ENCODE assay signal across 8 mouse cellular contexts in the genomic region with DNA sequence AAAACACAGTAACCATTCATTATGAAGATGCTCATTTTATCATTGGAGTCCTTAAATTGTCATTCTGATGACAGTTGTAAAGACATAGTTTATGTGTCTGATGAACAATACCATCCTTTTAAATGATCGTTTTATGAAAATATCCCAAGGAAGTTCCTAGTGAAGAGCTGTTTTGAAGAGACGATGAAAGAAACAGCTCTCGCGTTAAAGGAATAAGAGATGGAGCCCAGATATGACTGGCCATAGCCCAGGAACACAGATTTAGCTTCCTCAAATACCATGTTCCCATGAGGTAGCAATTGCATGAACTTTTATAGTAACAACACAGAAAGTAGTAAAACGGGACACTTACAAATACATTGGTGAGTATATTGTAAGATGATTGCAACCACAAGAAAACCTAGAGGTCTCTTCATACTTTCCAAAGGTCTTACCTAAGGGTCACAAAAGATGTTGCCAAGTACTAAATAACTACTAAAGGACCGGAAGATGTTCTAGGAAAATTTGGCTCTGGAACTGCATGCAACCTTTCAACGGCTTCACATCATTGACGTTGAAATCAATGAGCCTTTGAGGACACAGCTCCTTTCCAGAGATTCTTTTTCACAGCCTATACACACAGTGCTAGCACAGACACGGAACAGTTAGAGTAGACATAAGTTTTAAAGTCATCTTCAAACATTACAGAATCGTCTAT. TPM values are rescaled to one million over a fixed set of nuclear protein-coding genes. Genes with fewer than 3 reads are reported as not detected.
DNase-seq lines count a peak whose midpoint lies in the region; ATAC-seq and TF ChIP-seq lines count a peak whose summit lies in the region.

No protein-coding gene starts in this region.

- peak overlapping the region; percentile 51 for H3K9ac ChIP-seq in embryonic facial prominence, embryonic 11.5 days (replicated peaks; ENCODE audit: low read length)
- H3K9ac ChIP-seq in intestine, embryonic 14.5 days (ENCODE audit: low read length): peak overlapping the region; percentile 75
- H3K9ac ChIP-seq in neural tube, embryonic 12.5 days: peak overlapping the region; percentile 62; the same call in 1 of the 2 replicates

- H3K36me3 ChIP-seq in embryonic facial prominence, embryonic 11.5 days (replicated peaks; ENCODE audit: control insufficient read depth, insufficient read depth, low read depth, low read length): no peaks in the 10 kb centered on the region; the same call in 1 of the 2 replicates
- peaks cover 23% of the 10 kb centered on the region for H3K36me3 ChIP-seq in intestine, embryonic 14.5 days (ENCODE audit: control insufficient read depth, insufficient read depth, low read length)
- H3K36me3 ChIP-seq in neural tube, embryonic 12.5 days: peaks cover 16% of the 10 kb centered on the region

- 67% methylated on average over 10 of the region's 10 CpGs for WGBS in embryonic facial prominence, embryonic 11.5 days
- 67% methylated on average over 10 of the region's 10 CpGs for WGBS in intestine, embryonic 14.5 days
- 73% methylated on average over 10 of the region's 10 CpGs for WGBS in neural tube, embryonic 12.5 days

- DNase-seq in layer of hippocampus, adult 2 months (ENCODE audit: low spot score in 2 of 2): no peak
- no peak for DNase-seq in layer of hippocampus, adult 8-10 months (ENCODE audit: low spot score in 2 of 2)
- DNase-seq in embryonic facial prominence, embryonic 11.5 days (ENCODE audit: low spot score): no peak
- DNase-seq in intestine, embryonic 14.5 days (ENCODE audit: low spot score): no peak
- DNase-seq in layer of hippocampus, adult 11-12 months (ENCODE audit: low spot score): no peak
- no peak for DNase-seq in layer of hippocampus, adult 9-11 months
- no peak for DNase-seq in adrenal gland, postnatal 36 days

- no peaks in the 10 kb centered on the region for H3K9me3 ChIP-seq in embryonic facial prominence, embryonic 11.5 days (replicated peaks; ENCODE audit: control insufficient read depth, low read length)
- H3K9me3 ChIP-seq in intestine, embryonic 14.5 days (ENCODE audit: control insufficient read depth, low read length): no peaks in the 10 kb centered on the region
- H3K9me3 ChIP-seq in neural tube, embryonic 12.5 days: no peaks in the 10 kb centered on the region

- peak overlapping the region; percentile 95 for H3K27ac ChIP-seq in layer of hippocampus, adult 2 months
- no peak overlapping the region; the same call in 1 of the 2 replicates for H3K27ac ChIP-seq in embryonic facial prominence, embryonic 11.5 days (replicated peaks; ENCODE audit: low read depth, low read length)
- H3K27ac ChIP-seq in intestine, embryonic 14.5 days (ENCODE audit: low read depth): peak overlapping the region; percentile 36
- H3K27ac ChIP-seq in neural tube, embryonic 12.5 days: 0 out of 2 replicates have a peak overlapping the region, but pooled peaks have one; percentile 32

- H3K27me3 ChIP-seq in embryonic facial prominence, embryonic 11.5 days (ENCODE audit: control insufficient read depth, insufficient read depth, low read length): no peaks in the 10 kb centered on the region
- H3K27me3 ChIP-seq in intestine, embryonic 14.5 days (replicated peaks; ENCODE audit: control insufficient read depth, insufficient read depth, low read length): no peaks in the 10 kb centered on the region
- no peaks in the 10 kb centered on the region for H3K27me3 ChIP-seq in neural tube, embryonic 12.5 days (replicated peaks)

- ATAC-seq in embryonic facial prominence, embryonic 11.5 days (replicated peaks; ENCODE audit: insufficient number of reproducible peaks, low FRiP score, low TSS enrichment, low read depth): no peak
- no peak for ATAC-seq in intestine, embryonic 14.5 days (replicated peaks; ENCODE audit: low FRiP score, low TSS enrichment, low read depth)
- 0 out of 2 replicates have a peak, but pooled peaks have one; percentile 3 for ATAC-seq in neural tube, embryonic 12.5 days (ENCODE audit: low FRiP score, low read depth)

- no peaks in the 10 kb centered on the region for H3K4me1 ChIP-seq in embryonic facial prominence, embryonic 11.5 days (ENCODE audit: control insufficient read depth, insufficient read depth, low read length)
- H3K4me1 ChIP-seq in intestine, embryonic 14.5 days (replicated peaks; ENCODE audit: control insufficient read depth, insufficient read depth, low read length): peaks cover 12% of the 10 kb centered on the region; the same call in 1 of the 2 replicates
- peaks cover 13% of the 10 kb centered on the region for H3K4me1 ChIP-seq in neural tube, embryonic 12.5 days

- peak overlapping the region; percentile 72 for H3K4me2 ChIP-seq in embryonic facial prominence, embryonic 11.5 days (ENCODE audit: low read depth, low read length)
- H3K4me2 ChIP-seq in intestine, embryonic 14.5 days (ENCODE audit: low read length): peak overlapping the region; percentile 95
- peak overlapping the region; percentile 86 for H3K4me2 ChIP-seq in neural tube, embryonic 12.5 days (replicated peaks)

- TF ChIP-seq CTCF in layer of hippocampus, adult 2 months (conservative IDR thresholded peaks at IDR 0.05): no peak

- H3K4me3 ChIP-seq in layer of hippocampus, adult 2 months: peak overlapping the region; percentile 68
- H3K4me3 ChIP-seq in embryonic facial prominence, embryonic 11.5 days (ENCODE audit: low read depth, low read length): peak overlapping the region; percentile 63
- peak overlapping the region; percentile 62 for H3K4me3 ChIP-seq in intestine, embryonic 14.5 days (ENCODE audit: low read depth, low read length)
- peak overlapping the region; percentile 62 for H3K4me3 ChIP-seq in neural tube, embryonic 12.5 days

RNA-seq across cellular contexts. Expression of a gene that starts 0.7 kb away (rescaled TPM):
- total RNA-seq in layer of hippocampus, adult 2 months (2021): 10 to 100 TPM; 11.2 to 12.3 TPM
- total RNA-seq in layer of hippocampus, adult 8-10 months (2022): 10 to 100 TPM; 10.6 to 14.6 (median 12.4) TPM
- polyA plus RNA-seq in embryonic facial prominence, embryonic 11.5 days (2014; fragmentation: Nextera tagmentation; extraction: Ambion mirVana): 13.7 and 14.6 TPM in 2 replicates
- polyA plus RNA-seq in intestine, embryonic 14.5 days (2014; fragmentation: Nextera tagmentation; extraction: Ambion mirVana): 16.6 and 18.1 TPM in 2 replicates
- polyA plus RNA-seq in neural tube, embryonic 12.5 days (2016; fragmentation: Nextera tagmentation; extraction: Ambion mirVana): 19.9 and 23.5 TPM in 2 replicates
- total RNA-seq in adrenal gland, postnatal 36 days (2021): 10 to 100 TPM; 15.5 to 18.4 TPM

RNA-seq across cellular contexts. Expression of a gene that starts 21.2 kb away (rescaled TPM):
- total RNA-seq in layer of hippocampus, adult 2 months (2021): 100 to 1,000 TPM; 102 to 103 TPM
- 100 to 1,000 TPM in 2 of 4 experiments, 10 to 100 TPM in 2; 93.7 to 107 (median 101) TPM for total RNA-seq in layer of hippocampus, adult 8-10 months (2022)
- polyA plus RNA-seq in embryonic facial prominence, embryonic 11.5 days (2014; fragmentation: Nextera tagmentation; extraction: Ambion mirVana): 73.0 and 82.1 TPM in 2 replicates
- 49.2 and 53.3 TPM in 2 replicates for polyA plus RNA-seq in intestine, embryonic 14.5 days (2014; fragmentation: Nextera tagmentation; extraction: Ambion mirVana)
- 69.5 and 72.3 TPM in 2 replicates for polyA plus RNA-seq in neural tube, embryonic 12.5 days (2016; fragmentation: Nextera tagmentation; extraction: Ambion mirVana)
- total RNA-seq in adrenal gland, postnatal 36 days (2021): 10 to 100 TPM; 41.4 to 41.6 TPM
